Mouse (Mus musculus) heart, embryonic 12.5 days (tissue): ENCODE results near the gene Gpr173. TPM values are rescaled to one million over a fixed set of nuclear protein-coding genes. Genes with fewer than 3 reads are reported as not detected.
A peak's percentile ranks its signal among the peaks of the same experiment; 100 is the strongest.

Experiments used
- ATAC-seq: fragments of 200-750 bp; cut with Nextera tagmentation; 2 replicates; pipeline ENCODE4 v1.8.0; 2017; ENCODE audit warnings: moderate TSS enrichment, moderate library complexity; ENCODE audit not compliant: insufficient number of reproducible peaks, low FRiP score
- H3K27ac ChIP-seq: fragments of 300-500 bp; sonication (generic); 2 replicates; pipeline ENCODE4 v1.5.1; 2016; ENCODE audit warnings: mild to moderate bottlenecking, moderate library complexity; ENCODE audit not compliant: poor library complexity, severe bottlenecking
- H3K27me3 ChIP-seq: fragments of 300-500 bp; sonication (generic); replicated peaks from 2 replicates; pipeline ENCODE4 v1.6.1; 2016; ENCODE audit warnings: mild to moderate bottlenecking, moderate library complexity
- H3K36me3 ChIP-seq: fragments of 300-500 bp; sonication (generic); 2 replicates; pipeline ENCODE4 v1.6.1; 2016; ENCODE audit warnings: mild to moderate bottlenecking, moderate library complexity
- H3K4me1 ChIP-seq: fragments of 300-500 bp; sonication (generic); replicated peaks from 2 replicates; pipeline ENCODE4 v1.6.1; 2016; ENCODE audit warnings: mild to moderate bottlenecking
- H3K4me2 ChIP-seq: fragments of 300-500 bp; sonication (generic); 2 replicates; pipeline ENCODE4 v1.6.1; 2016; ENCODE audit warnings: mild to moderate bottlenecking, moderate library complexity
- H3K4me3 ChIP-seq: fragments of 300-500 bp; sonication (generic); 2 replicates; pipeline ENCODE4 v1.5.1; 2016; ENCODE audit warnings: mild to moderate bottlenecking
- H3K9ac ChIP-seq: fragments of 300-500 bp; sonication (generic); 2 replicates; pipeline ENCODE4 v1.6.1; 2016; ENCODE audit warnings: mild to moderate bottlenecking, moderate library complexity
- H3K9me3 ChIP-seq: fragments of 300-500 bp; sonication (generic); replicated peaks from 2 replicates; pipeline ENCODE4 v1.6.1; 2016; ENCODE audit warnings: mild to moderate bottlenecking, moderate library complexity
- WGBS: fragments of 180-500 bp; shearing (Covaris S2); methylation state at CpG from one replicate; pipeline ENCODE4 v1.1.7; 2016; 5-methylcytosine and 5-hydroxymethylcytosine counted together
- polyA plus RNA-seq: library from polyadenylated mRNA; unstranded; fragments of >200 nt; fragmentation: Nextera tagmentation; extraction: Ambion mirVana; gene quantifications from 2 replicates; pipeline ENCODE4 v1.2.1, GENCODE M21; 2016

The Gpr173 gene
- 2.9 and 3.4 TPM in 2 replicates for polyA plus RNA-seq

GRCm38 (mm10) chrX:152368397-152369273 lies at the start of gene Gpr173:
TSS of gene Gpr173 (minus strand) at chrX:152368704.
- Histone ChIP-seq H3K9ac (peak within 1 kb of the TSS; percentile 68), H3K27ac (no peak within 1 kb of the TSS), H3K4me2 (peak within 1 kb of the TSS; percentile 74), H3K27me3 (peaks cover 33% of the 10 kb centered on the region), H3K9me3 (no peaks in the 10 kb centered on the region), H3K4me3 (peak within 1 kb of the TSS; percentile 67), H3K36me3 (no peaks in the 10 kb centered on the region), H3K4me1 (peaks cover 14% of the 10 kb centered on the region)
- WGBS: 13% methylated on average over 21 of the region's 24 CpGs
- ATAC-seq: peak; percentile 93

- no peak for ATAC-seq
- H3K9ac ChIP-seq: no peak overlapping the region
- H3K27ac ChIP-seq: no peak overlapping the region
- no peaks in the 10 kb centered on the region for H3K36me3 ChIP-seq
- no peak overlapping the region for H3K4me3 ChIP-seq
- no peaks in the 10 kb centered on the region for H3K9me3 ChIP-seq
- H3K4me2 ChIP-seq: no peak overlapping the region
- H3K27me3 ChIP-seq: peaks cover 26% of the 10 kb centered on the region
- WGBS: 60% methylated on average over 1 of the region's 1 CpGs
- H3K4me1 ChIP-seq: no peaks in the 10 kb centered on the region
Observed at GRCm38 (mm10) chrX:152403251-152403650, 34.7 kb upstream of the Gpr173 start.

- no peaks in the 10 kb centered on the region for H3K9me3 ChIP-seq
- H3K4me1 ChIP-seq: no peaks in the 10 kb centered on the region
- no peak overlapping the region for H3K4me3 ChIP-seq
- peaks cover 32% of the 10 kb centered on the region for H3K27me3 ChIP-seq
- H3K9ac ChIP-seq: no peak overlapping the region
- WGBS: 59% methylated on average over 2 of the region's 2 CpGs
- H3K27ac ChIP-seq: no peak overlapping the region
- ATAC-seq: no peak
- no peaks in the 10 kb centered on the region for H3K36me3 ChIP-seq
- no peak overlapping the region for H3K4me2 ChIP-seq
Observed at GRCm38 (mm10) chrX:152400096-152400495, 31.6 kb upstream of the Gpr173 start.

- Histone ChIP-seq H3K4me3 (peak overlapping the region; percentile 67), H3K4me1 (peaks cover 14% of the 10 kb centered on the region), H3K36me3 (no peaks in the 10 kb centered on the region), H3K9me3 (no peaks in the 10 kb centered on the region), H3K9ac (peak overlapping the region; percentile 68), H3K27me3 (peaks cover 33% of the 10 kb centered on the region), H3K27ac (no peak overlapping the region), H3K4me2 (peak overlapping the region; percentile 74)
- 15% methylated on average over 3 of the region's 4 CpGs for WGBS
- 0 out of 2 replicates have a peak, but pooled peaks have one; percentile 12 for ATAC-seq
Observed at GRCm38 (mm10) chrX:152368054-152368396, 479 bp downstream of the Gpr173 start.

GRCm38 (mm10) chrX:152366418-152366817 lies 2.1 kb downstream of the Gpr173 start:
- no peak for ATAC-seq
- no peaks in the 10 kb centered on the region for H3K36me3 ChIP-seq
- no peak overlapping the region for H3K9ac ChIP-seq
- H3K27ac ChIP-seq: no peak overlapping the region
- peaks cover 33% of the 10 kb centered on the region for H3K27me3 ChIP-seq
- 56% methylated on average over 2 of the region's 2 CpGs for WGBS
- H3K4me2 ChIP-seq: no peak overlapping the region
- H3K9me3 ChIP-seq: no peaks in the 10 kb centered on the region
- H3K4me1 ChIP-seq: peaks cover 14% of the 10 kb centered on the region
- no peak overlapping the region for H3K4me3 ChIP-seq

- Histone ChIP-seq H3K4me3 (no peak overlapping the region), H3K27me3 (peaks cover 10% of the 10 kb centered on the region; the same call in 1 of the 2 replicates), H3K4me1 (no peaks in the 10 kb centered on the region), H3K27ac (no peak overlapping the region), H3K36me3 (no peaks in the 10 kb centered on the region), H3K9me3 (no peaks in the 10 kb centered on the region), H3K4me2 (no peak overlapping the region), H3K9ac (no peak overlapping the region)
- WGBS: 17% methylated on average over 5 of the region's 5 CpGs
- ATAC-seq: 0 out of 2 replicates have a peak, but pooled peaks have one; percentile 22
Observed at GRCm38 (mm10) chrX:152352553-152353153, 15.9 kb downstream of the Gpr173 start.

- 92% methylated on average over 14 of the region's 14 CpGs for WGBS
Observed at GRCm38 (mm10) chrX:152347041-152347440, 21.5 kb downstream of the Gpr173 start.

GRCm38 (mm10) chrX:152346587-152346986 lies 21.9 kb downstream of the Gpr173 start:
- Histone ChIP-seq H3K27me3 (peaks cover 62% of the 10 kb centered on the region), H3K4me3 (no peak overlapping the region), H3K4me1 (no peaks in the 10 kb centered on the region), H3K4me2 (no peak overlapping the region), H3K36me3 (0 out of 2 replicates have a peak, but pooled peaks cover 6% of the 10 kb centered on the region), H3K27ac (no peak overlapping the region), H3K9ac (no peak overlapping the region), H3K9me3 (no peaks in the 10 kb centered on the region)
- WGBS: 87% methylated on average over 15 of the region's 15 CpGs
- ATAC-seq: no peak

More at GRCm38 (mm10) chrX:152347041-152347440, 21.5 kb downstream of the Gpr173 start:
- 0 out of 2 replicates have a peak, but pooled peaks cover 6% of the 10 kb centered on the region for H3K36me3 ChIP-seq
- no peak overlapping the region for H3K4me2 ChIP-seq
- no peaks in the 10 kb centered on the region for H3K9me3 ChIP-seq
- peaks cover 58% of the 10 kb centered on the region for H3K27me3 ChIP-seq
- no peak overlapping the region for H3K4me3 ChIP-seq
- no peak overlapping the region for H3K9ac ChIP-seq
- ATAC-seq: no peak
- H3K4me1 ChIP-seq: no peaks in the 10 kb centered on the region
- H3K27ac ChIP-seq: no peak overlapping the region

- H3K4me1 ChIP-seq: peaks cover 6% of the 10 kb centered on the region; the same call in 1 of the 2 replicates
- peak overlapping the region; percentile 72 for H3K27ac ChIP-seq
- H3K27me3 ChIP-seq: peaks cover 72% of the 10 kb centered on the region
- H3K36me3 ChIP-seq: peaks cover 27% of the 10 kb centered on the region
- ATAC-seq: no peak
- no peaks in the 10 kb centered on the region for H3K9me3 ChIP-seq
- WGBS: 24% methylated on average over 6 of the region's 6 CpGs
- no peak overlapping the region for H3K9ac ChIP-seq
- peak overlapping the region; percentile 50 for H3K4me2 ChIP-seq
- peak overlapping the region; percentile 70 for H3K4me3 ChIP-seq
Observed at GRCm38 (mm10) chrX:152342903-152343302, 25.6 kb downstream of the Gpr173 start.

- Histone ChIP-seq H3K36me3 (peaks cover 29% of the 10 kb centered on the region), H3K9ac (peak within 1 kb of the TSS; percentile 89), H3K4me3 (peak within 1 kb of the TSS; percentile 70), H3K4me1 (peaks cover 8% of the 10 kb centered on the region; the same call in 1 of the 2 replicates), H3K4me2 (peak within 1 kb of the TSS; percentile 67), H3K27me3 (peaks cover 70% of the 10 kb centered on the region), H3K27ac (peak within 1 kb of the TSS; percentile 84), H3K9me3 (no peaks in the 10 kb centered on the region)
- WGBS: 13% methylated on average over 21 of the region's 27 CpGs
- ATAC-seq: peak; percentile 97
Observed at GRCm38 (mm10) chrX:152342358-152342901, 26.1 kb downstream of the Gpr173 start, which contains the start of gene Tspyl2. TSS of gene Tspyl2 (minus strand) at chrX:152342425.

- Histone ChIP-seq H3K36me3 (peaks cover 28% of the 10 kb centered on the region), H3K4me3 (peak overlapping the region; percentile 70), H3K9ac (peak overlapping the region; percentile 89), H3K27me3 (peaks cover 69% of the 10 kb centered on the region), H3K4me2 (peak overlapping the region; percentile 67), H3K27ac (peak overlapping the region; percentile 84), H3K9me3 (no peaks in the 10 kb centered on the region), H3K4me1 (peaks cover 12% of the 10 kb centered on the region; the same call in 1 of the 2 replicates)
- no peak for ATAC-seq
- 20% methylated on average over 11 of the region's 11 CpGs for WGBS
Observed at GRCm38 (mm10) chrX:152341496-152341895, 27.0 kb downstream of the Gpr173 start.
